In the genomic region with DNA sequence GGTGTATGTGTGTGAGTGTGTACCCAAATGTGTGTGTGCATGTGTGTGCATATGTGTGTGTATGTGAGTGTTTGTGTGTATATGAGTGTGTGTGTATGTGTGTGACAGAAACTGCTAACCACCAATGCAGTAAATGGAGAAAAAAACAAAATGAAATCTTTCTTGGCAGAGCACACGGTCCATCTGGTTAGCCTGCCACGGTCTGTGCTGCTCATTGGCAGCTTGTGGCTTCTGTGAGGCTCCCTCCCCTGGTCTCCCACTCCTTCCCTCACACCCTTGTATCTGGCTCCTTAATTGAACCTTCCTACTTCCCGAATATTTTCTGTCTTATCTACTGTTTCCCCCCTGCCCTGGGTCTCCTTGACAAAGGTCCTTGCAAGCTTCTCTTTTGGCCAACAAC, we compare ENCODE assay signal across 15 mouse cellular contexts. TPM values are rescaled to one million over a fixed set of nuclear protein-coding genes. Genes with fewer than 3 reads are reported as not detected.
DNase-seq lines count a peak whose midpoint lies in the region; ATAC-seq and TF ChIP-seq lines count a peak whose summit lies in the region.
"Had no signal": no experiment of that assay in that cellular context is flagged by ENCODE, and none has a peak within 500 bp of the region (broad histone marks: within the 10 kb centered on the region; RNA-seq: fewer than 3 reads in every experiment).

No protein-coding gene starts in this region.

- no peak overlapping the region for H3K4me3 ChIP-seq in heart, embryonic 14.5 days (ENCODE audit: control insufficient read depth in 1 of 2, insufficient read depth in 1 of 2, low read depth in 1 of 2, low read length in 2 of 2)
- no peak overlapping the region for H3K4me3 ChIP-seq in cerebellum, adult 2 months (replicated peaks; ENCODE audit: insufficient read depth, low read depth, low read length)
- H3K4me3 ChIP-seq in neural tube, embryonic 15.5 days (replicated peaks): no peak overlapping the region
- H3K4me3 ChIP-seq: erythroblast, embryonic 14.5 days; hindbrain, embryonic 13.5 days; kidney, embryonic 15.5 days; limb, embryonic 13.5 days had no signal

- no peak overlapping the region for H3K9ac ChIP-seq in heart, embryonic 14.5 days (ENCODE audit: low read length)
- H3K9ac ChIP-seq in neural tube, embryonic 15.5 days (replicated peaks): no peak overlapping the region
- H3K9ac ChIP-seq: hindbrain, embryonic 13.5 days; kidney, embryonic 15.5 days; limb, embryonic 13.5 days had no signal

- no peaks in the 10 kb centered on the region for H3K27me3 ChIP-seq in heart, embryonic 14.5 days (ENCODE audit: control insufficient read depth, insufficient read depth, low read length)
- no peaks in the 10 kb centered on the region for H3K27me3 ChIP-seq in cerebellum, adult 2 months (ENCODE audit: control insufficient read depth, insufficient read depth, low read length)
- H3K27me3 ChIP-seq in neural tube, embryonic 15.5 days (replicated peaks): no peaks in the 10 kb centered on the region
- H3K27me3 ChIP-seq: hindbrain, embryonic 13.5 days; kidney, embryonic 15.5 days; limb, embryonic 13.5 days had no signal

- no peak for TF ChIP-seq CTCF in cerebellum, adult 2 months (IDR thresholded peaks at IDR 0.05; ENCODE audit: borderline replicate concordance, insufficient read depth, low read depth, low read length)

- peak overlapping the region; percentile 7 to 35; a peak in 1 of 4 replicates for H3K27ac ChIP-seq in heart, embryonic 14.5 days (replicated peaks in 1 of 2; ENCODE audit: control insufficient read depth in 1 of 2, insufficient read depth in 1 of 2, low read depth in 2 of 2, low read length in 2 of 2)
- peak overlapping the region; percentile 57 for H3K27ac ChIP-seq in cerebellum, adult 2 months (ENCODE audit: insufficient read depth, low read length)
- H3K27ac ChIP-seq in neural tube, embryonic 15.5 days (replicated peaks): no peak overlapping the region
- H3K27ac ChIP-seq: hindbrain, embryonic 13.5 days; kidney, embryonic 15.5 days; limb, embryonic 13.5 days had no signal

- no peak for TF ChIP-seq POLR2A in cerebellum, adult 2 months (IDR thresholded peaks at IDR 0.05; ENCODE audit: borderline replicate concordance, insufficient read depth, low read length)

- intact Hi-C loops in heart, postnatal 25 days (cut with DNase I): no loop called here
- intact Hi-C loops in left cerebral cortex, postnatal 4 days (cut with DNase I): loop anchor here (5.0 kb wide), 1 partner anchor 778 kb away; no protein-coding TSS in a partner anchor

- peaks cover 4 to 18% of the 10 kb centered on the region in 2 experiments; a peak in 3 of 4 replicates for H3K4me1 ChIP-seq in heart, embryonic 14.5 days (ENCODE audit: control insufficient read depth in 2 of 2, insufficient read depth in 2 of 2, low read length in 2 of 2)
- peaks cover 19% of the 10 kb centered on the region for H3K4me1 ChIP-seq in cerebellum, adult 2 months (ENCODE audit: control insufficient read depth, insufficient read depth, low read length)
- no peaks in the 10 kb centered on the region for H3K4me1 ChIP-seq in neural tube, embryonic 15.5 days
- H3K4me1 ChIP-seq: hindbrain, embryonic 13.5 days; kidney, embryonic 15.5 days; limb, embryonic 13.5 days had no signal

- H3K36me3 ChIP-seq in heart, embryonic 14.5 days (ENCODE audit: control insufficient read depth, insufficient read depth, low read length): peaks cover 97% of the 10 kb centered on the region
- H3K36me3 ChIP-seq in neural tube, embryonic 15.5 days: no peaks in the 10 kb centered on the region
- H3K36me3 ChIP-seq: hindbrain, embryonic 13.5 days; kidney, embryonic 15.5 days; limb, embryonic 13.5 days had no signal

- no peak overlapping the region for H3K4me2 ChIP-seq in heart, embryonic 14.5 days (ENCODE audit: low read length)
- H3K4me2 ChIP-seq in neural tube, embryonic 15.5 days: no peak overlapping the region
- H3K4me2 ChIP-seq: hindbrain, embryonic 13.5 days; kidney, embryonic 15.5 days; limb, embryonic 13.5 days had no signal

- ATAC-seq in heart, embryonic 14.5 days (ENCODE audit: insufficient number of reproducible peaks, insufficient read depth, low FRiP score, low read depth): no peak; the same call in 1 of the 2 replicates
- no peak for ATAC-seq in neural tube, embryonic 15.5 days (ENCODE audit: low FRiP score)

- no peak for DNase-seq in heart, postnatal 25 days (ENCODE audit: low spot score)
- DNase-seq in left cerebral cortex, postnatal 4 days: peak; percentile 59
- no peak for DNase-seq in left cerebral cortex, adult 18-20 months (ENCODE audit: low spot score in 2 of 2)
- DNase-seq in cerebellum, adult 2 months: peak; percentile 68 to 83
- peak; percentile 38 for DNase-seq in telencephalon, adult 2 months (ENCODE audit: low read depth, low spot score)
- DNase-seq: embryo, embryonic 11 days; gastrocnemius, postnatal 25 days; lung, adult 18-20 months; right cerebral cortex, postnatal 25 days had no signal

- WGBS in heart, embryonic 14.5 days: 36% methylated on average over 3 of the region's 3 CpGs
- 9% methylated on average over 3 of the region's 3 CpGs for WGBS in cerebellum, adult 2 months
- 79% methylated on average over 3 of the region's 3 CpGs for WGBS in neural tube, embryonic 15.5 days

- H3K9me3 ChIP-seq in heart, embryonic 14.5 days (ENCODE audit: control insufficient read depth, low read length): no peaks in the 10 kb centered on the region
- H3K9me3 ChIP-seq in neural tube, embryonic 15.5 days (replicated peaks): no peaks in the 10 kb centered on the region
- H3K9me3 ChIP-seq: hindbrain, embryonic 13.5 days; kidney, embryonic 15.5 days; limb, embryonic 13.5 days had no signal

RNA-seq across cellular contexts. Expression of a gene that starts 53.5 kb away (rescaled TPM):
- 706 and 736 TPM in 2 replicates for polyA plus RNA-seq in heart, embryonic 14.5 days (2014; fragmentation: Nextera tagmentation; extraction: Ambion mirVana)
- total RNA-seq in heart, postnatal 25 days (2021): 1,000 to 10,000 TPM; 2,867 to 3,123 TPM
- total RNA-seq in left cerebral cortex, postnatal 4 days (2021): 1 to 10 TPM; 1.5 to 1.6 TPM
- total RNA-seq in left cerebral cortex, adult 18-20 months (2021): under 1 TPM; 0.40 to 0.53 TPM
- polyA plus RNA-seq in cerebellum, adult 2 months (2012; rRNA removed): 0.47 and 0.67 TPM in 2 replicates
- 8.6 and 14.1 TPM in 2 replicates for polyA plus RNA-seq in neural tube, embryonic 15.5 days (2015; fragmentation: Nextera tagmentation; extraction: Ambion mirVana)

Comparison
In these comparisons a context has a peak if more than half of its experiments do, and no peak if none do; other contexts are left out.
1. DNase-seq: peak in left cerebral cortex, postnatal 4 days (single experiment), cerebellum, adult 2 months (2 of 2) and telencephalon, adult 2 months (single experiment); none in heart, postnatal 25 days (single experiment) and left cerebral cortex, adult 18-20 months (0 of 2).
2. RNA of a gene that starts 53.5 kb away (total RNA-seq): 2,867 to 3,123 TPM in heart, postnatal 25 days; 1.5 to 1.6 TPM in left cerebral cortex, postnatal 4 days and 0.40 to 0.53 TPM in left cerebral cortex, adult 18-20 months; every median in the first group is over 1,000 times any median in the second.